In the genomic region with DNA sequence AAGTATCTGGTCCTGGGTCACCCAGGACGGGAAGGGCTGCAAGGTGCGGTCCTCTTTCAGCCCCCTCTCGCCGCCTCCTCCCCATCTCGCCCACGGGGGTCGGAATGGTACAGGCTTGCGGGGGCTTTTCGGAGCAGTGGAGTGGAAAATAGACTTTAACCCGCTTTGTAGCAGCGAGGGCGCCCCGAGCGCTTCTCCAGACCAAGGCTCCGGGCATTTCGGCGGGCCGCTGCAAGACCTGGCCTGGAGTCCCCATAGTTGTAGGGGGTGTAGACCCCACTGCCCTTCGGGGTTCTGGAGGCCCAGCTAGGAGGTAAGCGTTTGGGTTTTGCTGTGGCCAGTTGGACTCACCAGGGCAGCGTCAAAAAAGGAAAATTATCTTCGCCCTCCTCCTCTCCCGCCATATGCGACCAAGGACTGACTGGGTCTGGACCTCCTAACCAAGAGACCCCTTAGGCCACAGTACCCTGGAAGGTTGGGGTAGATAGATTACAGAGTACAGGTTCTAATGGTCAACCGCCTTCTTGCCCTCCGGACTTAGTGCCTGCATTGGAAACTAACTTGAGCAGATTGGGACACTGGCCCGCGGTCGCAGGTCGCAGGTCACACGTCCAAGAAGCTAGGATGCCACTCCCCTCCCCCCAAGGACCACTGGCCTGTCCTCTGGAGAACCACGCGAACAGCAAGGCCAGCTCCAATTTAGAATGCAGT, we compare ENCODE assay signal across 9 mouse cellular contexts. TPM values are rescaled to one million over a fixed set of nuclear protein-coding genes. Genes with fewer than 3 reads are reported as not detected.
DNase-seq lines count a peak whose midpoint lies in the region; ATAC-seq and TF ChIP-seq lines count a peak whose summit lies in the region.
"Had no signal": no experiment of that assay in that cellular context is flagged by ENCODE, and none has a peak within 500 bp of the region (broad histone marks: within the 10 kb centered on the region; RNA-seq: fewer than 3 reads in every experiment).

No protein-coding gene starts in this region.

- WGBS in liver, embryonic 12.5 days (ENCODE audit: insufficient replicate concordance), result 4% methylated on average over 33 of the region's 33 CpGs
- WGBS in forebrain, embryonic 10.5 days, result 2% methylated on average over 33 of the region's 33 CpGs
- 4% methylated on average over 33 of the region's 33 CpGs for WGBS in kidney, postnatal 0 days

- no peaks in the 10 kb centered on the region for H3K36me3 ChIP-seq in liver, embryonic 12.5 days
- peaks cover 15% of the 10 kb centered on the region; the same call in 1 of the 2 replicates for H3K36me3 ChIP-seq in forebrain, embryonic 10.5 days (replicated peaks)
- no peaks in the 10 kb centered on the region for H3K36me3 ChIP-seq in kidney, postnatal 0 days (ENCODE audit: insufficient read depth, low read length)

- H3K4me1 ChIP-seq in liver, embryonic 12.5 days, result no peaks in the 10 kb centered on the region; the same call in 1 of the 2 replicates
- peaks cover 56% of the 10 kb centered on the region for H3K4me1 ChIP-seq in forebrain, embryonic 10.5 days
- peaks cover 23% of the 10 kb centered on the region; the same call in 1 of the 2 replicates for H3K4me1 ChIP-seq in kidney, postnatal 0 days (replicated peaks; ENCODE audit: insufficient read depth, low read length)

- H3K4me2 ChIP-seq in liver, embryonic 12.5 days, result peak overlapping the region; percentile 44
- H3K4me2 ChIP-seq in kidney, postnatal 0 days (ENCODE audit: low read length), result peak overlapping the region; percentile 55

- H3K27ac ChIP-seq in liver, embryonic 12.5 days, result no peak overlapping the region
- H3K27ac ChIP-seq in forebrain, embryonic 10.5 days, result peak overlapping the region; percentile 94
- no peak overlapping the region for H3K27ac ChIP-seq in kidney, postnatal 0 days

- ATAC-seq in liver, embryonic 12.5 days, result no peak
- ATAC-seq in kidney, postnatal 0 days (replicated peaks; ENCODE audit: low FRiP score, low read depth), result no peak

- H3K9me3 ChIP-seq in liver, embryonic 12.5 days (replicated peaks), result no peaks in the 10 kb centered on the region
- no peaks in the 10 kb centered on the region for H3K9me3 ChIP-seq in forebrain, embryonic 10.5 days
- no peaks in the 10 kb centered on the region for H3K9me3 ChIP-seq in kidney, postnatal 0 days (replicated peaks; ENCODE audit: low read length)

- peaks cover 92% of the 10 kb centered on the region for H3K27me3 ChIP-seq in liver, embryonic 12.5 days (replicated peaks)
- H3K27me3 ChIP-seq in forebrain, embryonic 10.5 days (ENCODE audit: poor library complexity, severe bottlenecking), result peaks cover 89% of the 10 kb centered on the region
- H3K27me3 ChIP-seq in kidney, postnatal 0 days (ENCODE audit: insufficient read depth, low read length), result peaks cover 52% of the 10 kb centered on the region

- TF ChIP-seq CTCF in kidney, postnatal 0 days (IDR thresholded peaks at IDR 0.05; ENCODE audit: low read depth), result no peak

- H3K4me3 ChIP-seq in liver, embryonic 12.5 days, result no peak overlapping the region
- H3K4me3 ChIP-seq in forebrain, embryonic 10.5 days, result peak overlapping the region; percentile 78
- peak overlapping the region; percentile 24 for H3K4me3 ChIP-seq in kidney, postnatal 0 days (replicated peaks; ENCODE audit: low read depth, low read length)

- no peak for DNase-seq in liver
- DNase-seq in forebrain, embryonic 10.5 days (ENCODE audit: extremely low spot score, low spot score), result peak; percentile 75
- no peak for DNase-seq in kidney, postnatal 0 days (ENCODE audit: low spot score)
- peak; percentile 37 for DNase-seq in retina, embryonic 14.5 days (ENCODE audit: low spot score)
- no peak for DNase-seq in adrenal gland, postnatal 10 days
- no peak for DNase-seq in MN1 (ENCODE audit: low spot score)
- DNase-seq in urinary bladder, postnatal 36 days (ENCODE audit: low spot score in 2 of 2), result no peak
- DNase-seq: cerebellum, postnatal 14 days had no signal

- H3K9ac ChIP-seq in liver, embryonic 12.5 days, result no peak overlapping the region
- H3K9ac ChIP-seq in kidney, postnatal 0 days (ENCODE audit: low read depth, low read length), result no peak overlapping the region

RNA-seq across cellular contexts. Expression of a gene that starts 1.1 kb away (rescaled TPM):
- polyA plus RNA-seq in liver, embryonic 12.5 days (2016; fragmentation: Nextera tagmentation; extraction: Ambion mirVana), result not detected in 2 replicates
- 26.5 and 35.8 TPM in 2 replicates for polyA plus RNA-seq in forebrain, embryonic 10.5 days (2016; fragmentation: Nextera tagmentation; extraction: Ambion mirVana)
- polyA plus RNA-seq in kidney, postnatal 0 days (2015; fragmentation: Nextera tagmentation; extraction: Ambion mirVana), result 36.5 and 40.2 TPM in 2 replicates
- not detected for total RNA-seq in adrenal gland, postnatal 10 days (2021)

RNA-seq across cellular contexts. Expression of a gene that starts 48.6 kb away (rescaled TPM):
- polyA plus RNA-seq in liver, embryonic 12.5 days (2016; fragmentation: Nextera tagmentation; extraction: Ambion mirVana), result 31.9 and 32.3 TPM in 2 replicates
- polyA plus RNA-seq in forebrain, embryonic 10.5 days (2016; fragmentation: Nextera tagmentation; extraction: Ambion mirVana), result 57.4 and 59.1 TPM in 2 replicates
- 78.8 and 83.7 TPM in 2 replicates for polyA plus RNA-seq in kidney, postnatal 0 days (2015; fragmentation: Nextera tagmentation; extraction: Ambion mirVana)
- 10 to 100 TPM; 72.1 to 75.5 TPM for total RNA-seq in adrenal gland, postnatal 10 days (2021)

Comparison
In these comparisons a context has a peak if more than half of its experiments do, and no peak if none do; other contexts are left out.
1. DNase-seq: peak in forebrain, embryonic 10.5 days (single experiment) and retina, embryonic 14.5 days (single experiment); none in liver (single experiment), kidney, postnatal 0 days (single experiment), adrenal gland, postnatal 10 days (single experiment), MN1 (single experiment) and urinary bladder, postnatal 36 days (0 of 2).
2. RNA of a gene that starts 1.1 kb away (polyA plus RNA-seq): 36.5 to 40.2 TPM in kidney, postnatal 0 days and 26.5 to 35.8 TPM in forebrain, embryonic 10.5 days; not detected in liver, embryonic 12.5 days; every median in the first group is over 10 times any median in the second.